Mouse (Mus musculus) ES-E14 (cell line): ENCODE data around the gene Fam13a. TPM values are rescaled to one million over a fixed set of nuclear protein-coding genes. Genes with fewer than 3 reads are reported as not detected.

Source experiments
- DNase-seq: peaks from one replicate; pipeline ENCODE4 v3.0.0-alpha.2; 2013; ENCODE audit warnings: low read depth, low spot score
- H3K27ac ChIP-seq: 2 replicates; pipeline ENCODE4 v1.5.1; 2012; ENCODE audit warnings: low read depth, mild to moderate bottlenecking, low read length, moderate library complexity, mixed read lengths; ENCODE audit not compliant: poor library complexity, insufficient read depth, severe bottlenecking
- H3K36me3 ChIP-seq: 2 replicates; pipeline ENCODE4 v1.6.1; 2012; ENCODE audit warnings: mild to moderate bottlenecking, low read length, moderate library complexity, mixed read lengths; ENCODE audit not compliant: control insufficient read depth, poor library complexity, insufficient read depth, severe bottlenecking
- H3K4me1 ChIP-seq, 2 experiments: fragments of 150-350 bp in 1 of 2; sonication (generic) in 1 of 2; 2 replicates each; pipeline ENCODE4 v1.6.1; 2012; ENCODE audit warnings: low read length in 2 of 2, mild to moderate bottlenecking in 1 of 2, mixed read lengths in 1 of 2; ENCODE audit not compliant: control insufficient read depth in 2 of 2, insufficient read depth in 2 of 2, poor library complexity in 1 of 2
- H3K4me3 ChIP-seq, 2 experiments: fragments of 150-350 bp in 1 of 2; sonication (generic) in 1 of 2; 2 replicates each; pipeline ENCODE4 v1.5.1; 2012; ENCODE audit warnings: low read length in 2 of 2, low read depth in 1 of 2, mild to moderate bottlenecking in 1 of 2, mixed read lengths in 1 of 2; ENCODE audit not compliant: insufficient read depth in 1 of 2, poor library complexity in 1 of 2, severe bottlenecking in 1 of 2
- H3K9ac ChIP-seq: 2 replicates; pipeline ENCODE4 v1.6.1; 2012; ENCODE audit warnings: low read depth, mild to moderate bottlenecking, low read length, mixed read lengths; ENCODE audit not compliant: poor library complexity, insufficient read depth, severe bottlenecking
- H3K9me3 ChIP-seq: fragments of 150-350 bp; sonication (generic); 2 replicates; pipeline ENCODE4 v1.6.1; 2012; ENCODE audit warnings: low read depth, mild to moderate bottlenecking, low read length; ENCODE audit not compliant: control insufficient read depth, insufficient read depth
- CHD2 ChIP-seq: IDR thresholded peaks from 2 replicates; pipeline ENCODE4 v1.6.1; 2014; ENCODE audit warnings: mild to moderate bottlenecking, low read depth, low read length, inconsistent platforms
- HCFC1 ChIP-seq: IDR thresholded peaks from 2 replicates; pipeline ENCODE4 v1.6.1; 2012; ENCODE audit warnings: low read length, inconsistent platforms, borderline replicate concordance; ENCODE audit not compliant: insufficient read depth
- MAFK ChIP-seq: IDR thresholded peaks from 2 replicates; pipeline ENCODE4 v1.6.1; 2014; ENCODE audit warnings: mild to moderate bottlenecking, low read depth, low read length, inconsistent platforms; ENCODE audit not compliant: insufficient read depth
- ZC3H11A ChIP-seq: IDR thresholded peaks from 2 replicates; pipeline ENCODE4 v1.6.1; 2012; ENCODE audit warnings: low read depth, mild to moderate bottlenecking, inconsistent platforms, low read length, borderline replicate concordance
- ZNF384 ChIP-seq: IDR thresholded peaks from 2 replicates; pipeline ENCODE4 v1.6.1; 2012; ENCODE audit warnings: low read depth, low read length, inconsistent platforms
- in situ Hi-C, 2 experiments: fragments of 600-800 bp; cut with MboI; formaldehyde crosslinking; loops; one replicate each; pipeline ENCODE4 v1.15.1; 2025; ENCODE audit warnings: low sequenced_read_pairs in 2 of 2, inconsistent platforms in 1 of 2; ENCODE audit not compliant: unreplicated experiment in 2 of 2
- total RNA-seq: library from RNA; depleted of rRNA; stranded (reverse); fragments of 300-350 nt; gene quantifications from 2 replicates; pipeline ENCODE4 v1.2.3, GENCODE M21; 2012

Gene Fam13a
- total RNA-seq, 1 experiment = 0.27 TPM

DNA sequence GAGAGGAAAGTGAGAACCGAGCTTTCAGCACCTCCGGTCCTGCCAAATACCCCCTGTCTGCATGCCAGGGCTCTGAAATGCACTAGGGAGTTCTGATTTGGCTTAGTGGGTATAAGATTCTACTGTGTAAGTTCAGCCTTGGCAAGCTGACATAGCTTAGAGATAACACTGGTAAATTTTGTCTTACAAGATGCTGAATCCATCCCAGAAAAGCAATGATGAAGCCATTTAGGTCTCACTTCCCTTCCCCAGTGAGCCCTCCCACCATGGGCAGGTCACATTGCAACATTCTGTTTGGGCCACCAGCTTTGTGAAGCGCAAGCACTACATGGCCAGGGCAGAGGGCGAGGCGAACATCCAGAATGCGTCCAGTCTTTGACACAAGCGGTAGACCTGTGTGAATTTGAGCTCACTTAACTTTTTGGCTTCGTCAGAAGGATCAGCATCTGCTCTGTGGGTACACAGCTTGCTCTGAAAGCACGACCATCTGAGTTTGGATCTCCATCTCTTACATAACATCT, 94.4 kb downstream of the Fam13a start:
- Histone ChIP-seq H3K36me3 (no peaks in the 10 kb centered on the region), H3K9ac (no peak overlapping the region), H3K27ac (no peak overlapping the region), H3K9me3 (no peaks in the 10 kb centered on the region), H3K4me1 (no peaks in the 10 kb centered on the region), H3K4me3 (no peak overlapping the region)
- TF ChIP-seq ZC3H11A (no peak), CHD2 (no peak), ZNF384 (no peak), MAFK (no peak), HCFC1 (no peak)
- no peak for DNase-seq
- in situ Hi-C loops = no loop called here

DNA sequence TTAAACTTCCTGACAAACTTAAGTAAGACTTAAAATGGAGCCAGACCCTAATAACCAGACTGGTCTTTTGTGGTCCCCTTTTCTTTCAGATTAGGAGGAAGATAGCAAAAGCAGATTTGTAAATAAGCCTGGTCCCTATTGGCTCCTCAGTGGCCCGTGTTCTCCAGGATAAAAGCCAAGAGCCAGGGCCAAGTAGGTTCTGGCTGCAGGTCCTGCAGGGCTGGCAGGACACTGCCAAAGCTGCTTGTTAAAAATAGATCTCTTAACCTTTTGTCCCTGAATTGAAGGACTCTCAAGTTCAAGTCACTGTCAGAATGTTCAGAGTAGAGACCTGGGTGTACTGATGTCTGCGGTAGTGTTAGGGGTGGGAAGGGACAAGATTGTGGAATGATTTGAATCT, 96.5 kb downstream of the Fam13a start:
- in situ Hi-C loops = no loop called here
- DNase-seq = no peak
- no peaks in the 10 kb centered on the region for H3K4me1 ChIP-seq
- no peak overlapping the region for H3K9ac ChIP-seq
- H3K27ac ChIP-seq = no peak overlapping the region
- H3K9me3 ChIP-seq = no peaks in the 10 kb centered on the region
- no peak overlapping the region for H3K4me3 ChIP-seq
- H3K36me3 ChIP-seq = no peaks in the 10 kb centered on the region
- TF ChIP-seq ZNF384 (no peak), MAFK (no peak), CHD2 (no peak), ZC3H11A (no peak), HCFC1 (no peak)

DNA sequence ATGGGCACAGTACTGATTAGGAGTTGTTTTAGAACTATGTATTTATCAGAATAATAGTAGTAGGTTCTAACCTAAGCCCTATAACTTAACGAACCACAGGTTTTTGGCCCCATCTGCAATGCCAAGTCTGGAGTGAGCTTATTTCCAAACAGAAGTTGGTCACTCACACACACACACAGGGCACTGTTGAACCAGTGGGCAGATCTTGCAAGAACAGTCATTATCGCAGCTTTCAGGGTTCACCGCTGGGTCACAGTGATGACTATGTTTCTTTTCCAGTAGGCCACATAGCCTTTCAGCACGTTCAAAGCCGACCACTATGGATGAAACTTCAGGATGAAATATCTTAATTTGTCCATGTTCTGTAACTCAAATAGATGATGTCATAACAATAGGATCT, 101.8 kb downstream of the Fam13a start:
- TF ChIP-seq ZC3H11A (no peak), ZNF384 (no peak), HCFC1 (no peak), CHD2 (no peak), MAFK (no peak)
- in situ Hi-C loops = no loop called here
- Histone ChIP-seq H3K36me3 (peaks cover 2% of the 10 kb centered on the region; the same call in 1 of the 2 replicates), H3K4me1 (no peaks in the 10 kb centered on the region), H3K9ac (no peak overlapping the region), H3K9me3 (no peaks in the 10 kb centered on the region), H3K4me3 (no peak overlapping the region), H3K27ac (no peak overlapping the region)
- DNase-seq = no peak

DNA sequence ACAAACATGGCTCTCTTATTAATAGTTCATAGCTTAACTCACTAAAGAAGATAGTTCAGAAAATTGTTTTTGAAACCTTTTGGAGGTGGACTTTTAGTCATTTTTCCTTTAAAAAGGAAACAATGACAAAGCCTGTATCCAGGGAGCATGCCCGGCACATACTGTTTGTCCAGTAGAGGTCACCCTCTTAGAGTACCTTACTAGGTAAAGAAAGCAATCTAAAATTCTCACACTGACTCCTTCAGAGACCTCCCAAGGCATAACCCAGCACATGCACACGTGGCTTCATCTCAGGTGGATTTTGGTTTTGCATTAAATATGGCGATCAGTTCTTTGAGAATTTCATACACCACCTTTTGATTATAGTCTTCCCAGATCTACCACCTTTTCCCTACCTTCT, 102.7 kb downstream of the Fam13a start:
- no peak for DNase-seq
- Histone ChIP-seq H3K9ac (no peak overlapping the region), H3K4me3 (no peak overlapping the region), H3K4me1 (no peaks in the 10 kb centered on the region), H3K27ac (no peak overlapping the region), H3K36me3 (peaks cover 2% of the 10 kb centered on the region; the same call in 1 of the 2 replicates), H3K9me3 (no peaks in the 10 kb centered on the region)
- in situ Hi-C loops = no loop called here
- TF ChIP-seq MAFK = no peak
- no peak for TF ChIP-seq ZNF384
- no peak for TF ChIP-seq HCFC1
- no peak for TF ChIP-seq ZC3H11A
- no peak for TF ChIP-seq CHD2

DNA sequence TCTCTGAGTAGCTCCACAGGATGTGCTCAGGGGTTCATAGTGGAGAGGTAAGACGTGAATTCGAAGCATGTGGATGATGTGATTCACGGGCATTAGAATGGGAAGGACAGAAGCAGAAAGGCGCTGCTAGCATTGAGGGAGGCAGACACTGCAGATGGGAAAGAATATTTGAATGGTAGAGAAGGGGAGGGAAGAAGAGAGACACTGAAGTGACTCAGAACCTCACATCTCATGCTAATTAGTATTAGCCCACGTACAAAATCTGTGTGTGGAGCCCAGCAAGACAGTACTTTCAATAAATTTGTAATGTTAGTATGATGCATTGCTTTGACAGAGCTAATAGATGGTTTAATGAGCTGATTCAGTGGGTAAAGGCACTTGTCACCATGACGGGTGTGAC, 103.6 kb downstream of the Fam13a start:
- no peak for DNase-seq
- no peak for TF ChIP-seq CHD2
- no peak for TF ChIP-seq MAFK
- TF ChIP-seq ZNF384 = no peak
- in situ Hi-C loops = no loop called here
- H3K36me3 ChIP-seq = peaks cover 4% of the 10 kb centered on the region; the same call in 1 of the 2 replicates
- no peak overlapping the region for H3K9ac ChIP-seq
- H3K4me3 ChIP-seq = no peak overlapping the region
- H3K9me3 ChIP-seq = no peaks in the 10 kb centered on the region
- no peak overlapping the region for H3K27ac ChIP-seq
- H3K4me1 ChIP-seq = no peaks in the 10 kb centered on the region
